Mouse (Mus musculus) neural tube, embryonic 12.5 days (tissue): ENCODE results near the gene Xdh. TPM values are rescaled to one million over a fixed set of nuclear protein-coding genes. Genes with fewer than 3 reads are reported as not detected.

Experiments
- ATAC-seq: fragments of 200-750 bp; cut with Nextera tagmentation; 2 replicates; pipeline ENCODE4 v1.8.0; 2017; ENCODE audit warnings: low read depth, mild to moderate bottlenecking, moderate TSS enrichment, moderate library complexity; ENCODE audit not compliant: low FRiP score
- H3K27ac ChIP-seq: fragments of 300-500 bp; sonication (generic); 2 replicates; pipeline ENCODE4 v1.5.1; 2016
- H3K27me3 ChIP-seq: fragments of 300-500 bp; sonication (generic); replicated peaks from 2 replicates; pipeline ENCODE4 v1.6.1; 2016; ENCODE audit warnings: mild to moderate bottlenecking
- H3K36me3 ChIP-seq: fragments of 300-500 bp; sonication (generic); 2 replicates; pipeline ENCODE4 v1.6.1; 2016; ENCODE audit warnings: mild to moderate bottlenecking
- H3K4me1 ChIP-seq: fragments of 300-500 bp; sonication (generic); 2 replicates; pipeline ENCODE4 v1.6.1; 2016
- H3K4me2 ChIP-seq: fragments of 300-500 bp; sonication (generic); replicated peaks from 2 replicates; pipeline ENCODE4 v1.6.1; 2016; ENCODE audit warnings: mild to moderate bottlenecking
- H3K4me3 ChIP-seq: fragments of 300-500 bp; sonication (generic); 2 replicates; pipeline ENCODE4 v1.5.1; 2016
- H3K9ac ChIP-seq: fragments of 300-500 bp; sonication (generic); 2 replicates; pipeline ENCODE4 v1.6.1; 2016; ENCODE audit warnings: mild to moderate bottlenecking
- H3K9me3 ChIP-seq: fragments of 300-500 bp; sonication (generic); 2 replicates; pipeline ENCODE4 v1.6.1; 2016; ENCODE audit warnings: mild to moderate bottlenecking
- WGBS: fragments of 180-500 bp; shearing (Covaris S2); methylation state at CpG from one replicate; pipeline ENCODE4 v1.1.7; 2016; 5-methylcytosine and 5-hydroxymethylcytosine counted together
- polyA plus RNA-seq: library from polyadenylated mRNA; unstranded; fragments of >200 nt; fragmentation: Nextera tagmentation; extraction: Ambion mirVana; gene quantifications from 2 replicates; pipeline ENCODE4 v1.2.1, GENCODE M21; 2016

Xdh gene
- polyA plus RNA-seq, result 0.56 and 0.64 TPM in 2 replicates

GRCm38 (mm10) chr17:73950062-73950735 is at the start of gene Xdh:
Gene Xdh (minus strand): TSS chr17:73950196.
- WGBS, result 87% methylated on average over 13 of the region's 13 CpGs
- Histone ChIP-seq H3K4me3 (no peak within 1 kb of the TSS), H3K27me3 (no peaks in the 10 kb centered on the region), H3K4me2 (no peak within 1 kb of the TSS), H3K36me3 (no peaks in the 10 kb centered on the region), H3K9me3 (no peaks in the 10 kb centered on the region), H3K9ac (no peak within 1 kb of the TSS), H3K4me1 (no peaks in the 10 kb centered on the region), H3K27ac (no peak within 1 kb of the TSS)
- ATAC-seq, result no peak

DNA sequence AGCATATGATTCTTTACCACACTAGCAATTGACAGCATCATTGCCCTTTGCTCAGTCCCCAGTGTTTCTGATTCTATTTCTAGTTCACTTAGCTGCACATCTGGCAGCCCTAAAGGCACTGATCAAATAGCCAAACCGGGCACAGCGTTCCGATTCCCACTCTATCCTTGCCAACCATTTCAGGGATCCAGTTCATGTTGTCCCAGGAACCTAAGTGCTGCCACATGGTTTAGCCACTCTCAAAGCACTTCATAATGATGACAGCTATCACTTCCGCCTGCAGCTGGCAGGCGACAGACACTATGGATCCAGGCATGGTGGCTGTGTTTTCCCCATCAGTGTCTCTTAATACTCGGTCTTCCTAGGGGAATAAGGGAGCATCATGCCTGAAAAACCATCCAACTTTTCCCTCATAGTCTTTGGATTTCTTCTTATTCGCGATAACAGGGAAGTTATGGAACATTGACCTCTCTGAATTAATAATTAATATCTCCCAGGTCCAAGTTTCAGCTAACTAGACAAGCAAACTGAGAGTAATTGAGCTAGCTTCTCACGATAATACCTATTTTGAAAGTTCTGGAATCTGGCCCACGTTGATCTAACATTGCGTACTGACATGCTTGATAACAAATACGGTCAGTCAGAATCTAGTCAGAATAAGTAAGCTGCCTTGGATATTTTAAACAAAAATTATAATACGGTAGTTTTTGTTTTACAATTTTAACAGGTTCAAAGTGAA is 46.1 kb upstream of the Xdh start:
- H3K4me2 ChIP-seq, result no peak overlapping the region
- no peak overlapping the region for H3K4me3 ChIP-seq
- H3K9me3 ChIP-seq, result no peaks in the 10 kb centered on the region
- 89% methylated on average over 13 of the region's 13 CpGs for WGBS
- no peak for ATAC-seq
- no peaks in the 10 kb centered on the region for H3K36me3 ChIP-seq
- no peak overlapping the region for H3K27ac ChIP-seq
- H3K27me3 ChIP-seq, result no peaks in the 10 kb centered on the region
- no peaks in the 10 kb centered on the region for H3K4me1 ChIP-seq
- H3K9ac ChIP-seq, result no peak overlapping the region

GRCm38 (mm10) chr17:73991264-73991663 is 41.3 kb upstream of the Xdh start:
- no peaks in the 10 kb centered on the region for H3K27me3 ChIP-seq
- no peaks in the 10 kb centered on the region for H3K36me3 ChIP-seq
- no peak overlapping the region for H3K9ac ChIP-seq
- H3K9me3 ChIP-seq, result no peaks in the 10 kb centered on the region
- H3K4me3 ChIP-seq, result no peak overlapping the region
- WGBS, result 87% methylated on average over 4 of the region's 4 CpGs
- H3K4me1 ChIP-seq, result no peaks in the 10 kb centered on the region
- no peak overlapping the region for H3K4me2 ChIP-seq
- no peak overlapping the region for H3K27ac ChIP-seq
- no peak for ATAC-seq

GRCm38 (mm10) chr17:73986571-73986970 is 36.6 kb upstream of the Xdh start:
- Histone ChIP-seq H3K27ac (no peak overlapping the region), H3K4me1 (no peaks in the 10 kb centered on the region), H3K9ac (no peak overlapping the region), H3K4me3 (no peak overlapping the region), H3K36me3 (no peaks in the 10 kb centered on the region), H3K27me3 (no peaks in the 10 kb centered on the region), H3K4me2 (no peak overlapping the region), H3K9me3 (no peaks in the 10 kb centered on the region)
- 78% methylated on average over 2 of the region's 2 CpGs for WGBS
- ATAC-seq, result no peak

DNA sequence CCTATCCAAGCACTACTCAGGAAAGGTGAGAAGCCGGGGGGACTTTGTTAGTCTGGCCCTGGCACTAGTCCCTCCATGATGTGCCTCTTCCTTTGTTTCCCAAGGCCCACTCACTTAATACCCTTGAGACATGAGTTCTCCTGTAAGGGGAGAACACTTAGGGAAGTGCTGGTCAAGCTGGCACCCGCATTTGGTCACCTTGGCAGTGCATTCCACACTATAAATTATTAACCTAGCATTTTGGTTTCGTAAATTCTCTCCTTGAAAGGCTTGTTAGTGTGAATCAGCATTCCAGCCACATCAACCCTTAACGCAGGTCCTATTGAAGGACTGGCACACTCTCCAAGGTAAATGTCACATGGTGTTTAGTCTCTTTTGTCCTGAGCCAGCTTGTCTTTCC is 35.9 kb upstream of the Xdh start:
- H3K4me2 ChIP-seq, result no peak overlapping the region
- H3K27ac ChIP-seq, result no peak overlapping the region
- H3K4me3 ChIP-seq, result no peak overlapping the region
- no peaks in the 10 kb centered on the region for H3K9me3 ChIP-seq
- no peak overlapping the region for H3K9ac ChIP-seq
- no peaks in the 10 kb centered on the region for H3K4me1 ChIP-seq
- ATAC-seq, result no peak
- no peaks in the 10 kb centered on the region for H3K36me3 ChIP-seq
- H3K27me3 ChIP-seq, result no peaks in the 10 kb centered on the region
- WGBS, result 86% methylated on average over 4 of the region's 4 CpGs

GRCm38 (mm10) chr17:73984508-73984907 is 34.5 kb upstream of the Xdh start:
- no peak overlapping the region for H3K4me3 ChIP-seq
- no peak overlapping the region for H3K9ac ChIP-seq
- no peaks in the 10 kb centered on the region for H3K9me3 ChIP-seq
- no peak for ATAC-seq
- WGBS, result 16% methylated on average over 4 of the region's 4 CpGs
- no peak overlapping the region for H3K27ac ChIP-seq
- H3K36me3 ChIP-seq, result no peaks in the 10 kb centered on the region
- no peaks in the 10 kb centered on the region for H3K27me3 ChIP-seq
- H3K4me1 ChIP-seq, result no peaks in the 10 kb centered on the region
- H3K4me2 ChIP-seq, result no peak overlapping the region

DNA sequence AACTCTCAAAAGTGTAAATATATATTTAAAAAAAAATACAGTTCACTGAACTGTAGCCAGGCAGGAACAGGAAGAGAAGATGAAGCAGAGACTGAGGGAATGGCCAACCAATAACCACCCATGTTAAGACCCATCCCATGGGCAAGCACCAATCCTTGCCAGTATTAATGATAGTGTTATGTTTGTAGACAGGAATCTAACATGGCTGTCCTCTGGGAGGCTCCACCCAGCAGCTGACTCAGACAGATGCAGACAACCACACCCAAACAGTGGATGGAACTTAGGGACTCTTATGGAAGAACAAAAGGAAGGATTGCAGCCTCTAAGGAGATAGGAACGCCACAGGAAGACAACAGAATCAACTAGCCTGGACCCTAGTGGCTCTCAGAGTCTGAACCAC is 32.9 kb upstream of the Xdh start:
- no peak overlapping the region for H3K27ac ChIP-seq
- no peaks in the 10 kb centered on the region for H3K36me3 ChIP-seq
- H3K4me1 ChIP-seq, result no peaks in the 10 kb centered on the region
- ATAC-seq, result no peak
- no peaks in the 10 kb centered on the region for H3K9me3 ChIP-seq
- no peaks in the 10 kb centered on the region for H3K27me3 ChIP-seq
- 71% methylated on average over 1 of the region's 1 CpGs for WGBS
- H3K9ac ChIP-seq, result no peak overlapping the region
- no peak overlapping the region for H3K4me2 ChIP-seq
- no peak overlapping the region for H3K4me3 ChIP-seq

- no peaks in the 10 kb centered on the region for H3K36me3 ChIP-seq
- no peak overlapping the region for H3K9ac ChIP-seq
- no peaks in the 10 kb centered on the region for H3K9me3 ChIP-seq
- H3K27ac ChIP-seq, result no peak overlapping the region
- H3K4me2 ChIP-seq, result no peak overlapping the region
- no peaks in the 10 kb centered on the region for H3K4me1 ChIP-seq
- no peaks in the 10 kb centered on the region for H3K27me3 ChIP-seq
- H3K4me3 ChIP-seq, result no peak overlapping the region
- ATAC-seq, result no peak
Measured at GRCm38 (mm10) chr17:73976066-73976465, 26.1 kb upstream of the Xdh start.

GRCm38 (mm10) chr17:73972648-73973047 is 22.7 kb upstream of the Xdh start:
- Histone ChIP-seq H3K4me1 (no peaks in the 10 kb centered on the region), H3K4me3 (no peak overlapping the region), H3K9me3 (no peaks in the 10 kb centered on the region), H3K4me2 (no peak overlapping the region), H3K27me3 (no peaks in the 10 kb centered on the region), H3K36me3 (no peaks in the 10 kb centered on the region), H3K27ac (no peak overlapping the region), H3K9ac (no peak overlapping the region)
- 95% methylated on average over 11 of the region's 11 CpGs for WGBS
- no peak for ATAC-seq

DNA sequence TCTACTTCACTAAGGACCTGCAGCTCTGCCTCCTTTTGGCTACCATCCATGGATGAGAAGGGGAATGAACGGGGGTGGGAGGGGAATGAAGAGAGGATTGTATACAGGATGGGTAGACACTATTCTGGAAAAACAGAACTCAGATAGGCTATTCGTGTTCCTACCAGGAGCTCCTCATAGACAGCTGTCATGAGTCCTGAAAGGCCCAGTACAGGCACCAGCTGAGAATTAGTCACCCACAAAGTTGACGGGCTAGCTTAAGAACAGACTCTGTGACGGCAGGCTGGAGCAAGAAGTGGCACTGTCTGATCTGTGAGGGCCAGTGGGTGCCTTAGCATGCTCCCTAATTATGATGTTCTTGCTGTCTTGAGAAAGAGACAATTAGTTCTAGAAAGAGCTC is 21.3 kb upstream of the Xdh start:
- no peak overlapping the region for H3K4me3 ChIP-seq
- no peaks in the 10 kb centered on the region for H3K9me3 ChIP-seq
- H3K9ac ChIP-seq, result no peak overlapping the region
- ATAC-seq, result no peak
- H3K27ac ChIP-seq, result no peak overlapping the region
- H3K36me3 ChIP-seq, result no peaks in the 10 kb centered on the region
- H3K4me1 ChIP-seq, result no peaks in the 10 kb centered on the region
- H3K27me3 ChIP-seq, result no peaks in the 10 kb centered on the region
- H3K4me2 ChIP-seq, result no peak overlapping the region
- WGBS, result 87% methylated on average over 4 of the region's 4 CpGs

DNA sequence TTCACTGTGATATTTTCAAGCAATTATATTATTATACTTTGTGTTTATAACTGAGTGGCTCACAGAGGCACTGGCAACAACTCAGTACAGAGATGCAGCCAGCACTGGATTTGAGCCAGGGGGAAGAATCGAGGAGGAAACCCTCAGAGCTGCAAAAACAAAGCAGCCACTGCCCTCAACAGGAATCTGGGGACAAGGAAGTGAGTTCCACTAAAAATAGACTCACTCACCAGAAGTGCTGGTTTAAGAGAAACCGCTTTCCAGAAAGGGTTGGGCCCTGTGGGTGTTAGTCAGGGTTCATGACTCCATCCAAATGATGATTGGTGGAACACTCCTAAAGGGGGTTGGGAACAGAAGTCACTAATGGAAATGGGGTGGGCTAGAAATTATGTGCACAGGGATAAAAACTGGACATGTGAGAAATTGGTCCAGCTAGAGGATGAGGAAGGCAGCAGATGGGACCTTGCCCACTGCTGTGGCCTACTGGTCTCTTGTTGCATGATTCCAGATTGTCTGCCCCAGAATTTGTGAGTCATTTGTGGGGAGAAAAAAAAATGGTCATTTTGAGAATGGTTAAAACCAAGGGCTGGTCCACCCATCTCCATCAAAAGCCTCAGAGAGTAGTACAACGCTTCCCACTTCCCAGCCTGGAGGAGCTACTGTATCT is 20.5 kb upstream of the Xdh start:
- Histone ChIP-seq H3K27me3 (no peaks in the 10 kb centered on the region), H3K36me3 (no peaks in the 10 kb centered on the region), H3K9ac (no peak overlapping the region), H3K4me3 (no peak overlapping the region), H3K27ac (no peak overlapping the region), H3K9me3 (no peaks in the 10 kb centered on the region), H3K4me1 (no peaks in the 10 kb centered on the region), H3K4me2 (no peak overlapping the region)
- ATAC-seq, result no peak
- 85% methylated on average over 3 of the region's 3 CpGs for WGBS

DNA sequence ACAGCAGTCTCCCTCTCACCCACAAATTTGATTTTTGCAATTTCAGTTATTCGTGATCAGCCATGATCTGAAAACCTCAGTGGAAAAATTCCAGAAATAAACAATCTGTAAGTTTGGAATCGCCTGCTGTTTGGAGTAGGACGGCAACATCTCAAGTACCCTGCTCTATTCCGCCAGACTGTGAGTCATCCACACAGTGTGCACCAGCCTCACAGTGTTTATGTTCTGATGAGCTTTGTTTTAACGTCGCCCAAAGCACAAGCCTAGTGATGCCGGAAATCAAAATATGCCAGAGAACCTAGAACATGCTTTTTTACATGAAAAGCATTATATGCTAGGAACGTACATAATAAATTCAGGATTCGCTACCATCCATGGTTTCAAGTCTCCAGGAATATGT is 14.9 kb upstream of the Xdh start:
- no peak overlapping the region for H3K4me2 ChIP-seq
- H3K9ac ChIP-seq, result no peak overlapping the region
- no peaks in the 10 kb centered on the region for H3K27me3 ChIP-seq
- no peak overlapping the region for H3K27ac ChIP-seq
- no peak overlapping the region for H3K4me3 ChIP-seq
- H3K36me3 ChIP-seq, result no peaks in the 10 kb centered on the region
- 93% methylated on average over 9 of the region's 9 CpGs for WGBS
- no peaks in the 10 kb centered on the region for H3K4me1 ChIP-seq
- no peak for ATAC-seq
- no peaks in the 10 kb centered on the region for H3K9me3 ChIP-seq
